Mouse (Mus musculus) ES-Bruce4 (cell line): ENCODE data around the gene Cluh.

Experiments
- CTCF ChIP-seq: IDR thresholded peaks from one replicate; pipeline ENCODE4 v1.8.1; 2011; ENCODE audit warnings: low read depth, low read length
- POLR2A ChIP-seq: IDR thresholded peaks from one replicate; pipeline ENCODE4 v1.8.1; 2011; ENCODE audit warnings: low read length; ENCODE audit not compliant: insufficient read depth

GRCm38 (mm10) chr11:74661641-74662040, 12.3 kb downstream of the Cluh start:
- TF ChIP-seq POLR2A (no peak), CTCF (no peak)
